Mouse (Mus musculus) MEL (cell line): ENCODE data around the gene Efnb1.

Source experiments
- CHD1 ChIP-seq: IDR thresholded peaks from 2 replicates; pipeline ENCODE4 v1.6.1; 2012; ENCODE audit warnings: low read depth, mild to moderate bottlenecking, inconsistent platforms, low read length, improper control_type of control experiment
- CTCF ChIP-seq, 3 experiments: IDR thresholded peaks in 2 of 3; conservative IDR thresholded peaks in 1 of 3; 2 replicates each; pipeline ENCODE4 v1.5.1; 2011 to 2012; ENCODE audit warnings: low read length in 3 of 3, low read depth in 2 of 3, mild to moderate bottlenecking in 2 of 3, improper control_type of control experiment in 1 of 3, inconsistent platforms in 1 of 3, mixed read lengths in 1 of 3, moderate library complexity in 1 of 3; ENCODE audit not compliant: control insufficient read depth in 1 of 3, insufficient read depth in 1 of 3, poor library complexity in 1 of 3, severe bottlenecking in 1 of 3
- GABPA ChIP-seq: IDR thresholded peaks from 2 replicates; pipeline ENCODE4 v1.6.1; 2012; ENCODE audit warnings: low read depth, mild to moderate bottlenecking, inconsistent platforms, low read length, improper control_type of control experiment, moderate library complexity
- GATA1 ChIP-seq: IDR thresholded peaks from 2 replicates; pipeline ENCODE4 v1.6.1; 2011; ENCODE audit warnings: low read depth, low read length, improper control_type of control experiment
- MAX ChIP-seq: IDR thresholded peaks from 2 replicates; pipeline ENCODE4 v1.6.1; 2011; ENCODE audit warnings: low read length, improper control_type of control experiment
- POLR2A ChIP-seq, 2 experiments: IDR thresholded peaks; 2 replicates each; pipeline ENCODE4 v1.6.1; 2011 to 2012; ENCODE audit warnings: low read length in 2 of 2, mild to moderate bottlenecking in 2 of 2, control low read depth in 1 of 2, improper control_type of control experiment in 1 of 2, low read depth in 1 of 2, moderate library complexity in 1 of 2; ENCODE audit not compliant: control insufficient read depth in 1 of 2, insufficient read depth in 1 of 2, poor library complexity in 1 of 2
- POLR2AphosphoS2 ChIP-seq: IDR thresholded peaks from 2 replicates; pipeline ENCODE4 v1.6.1; 2011; ENCODE audit warnings: low read length, improper control_type of control experiment
- ZKSCAN1 ChIP-seq: IDR thresholded peaks from 2 replicates; pipeline ENCODE4 v1.6.1; 2012; ENCODE audit warnings: low read depth, mild to moderate bottlenecking, inconsistent platforms, low read length, improper control_type of control experiment, moderate library complexity

GRCm38 (mm10) chrX:99159020-99159419, 23.1 kb downstream of the Efnb1 start:
- TF ChIP-seq GATA1 (no peak), CTCF (IDR thresholded peaks at IDR 0.05 in 2 of 3, conservative IDR thresholded peaks at IDR 0.05 in 1 of 3; ENCODE audit: control insufficient read depth in 1 of 3, insufficient read depth in 1 of 3, low read depth in 2 of 3, low read length in 3 of 3, poor library complexity in 1 of 3, severe bottlenecking in 1 of 3) (no peak), POLR2A (IDR thresholded peaks at IDR 0.05; ENCODE audit: control insufficient read depth in 1 of 2, insufficient read depth in 1 of 2, low read depth in 1 of 2, low read length in 2 of 2, poor library complexity in 1 of 2) (no peak), CHD1 (no peak), GABPA (no peak), ZKSCAN1 (no peak), POLR2AphosphoS2 (no peak), MAX (no peak)
